Mouse (Mus musculus) midbrain, postnatal 0 days (tissue): ENCODE data around the gene Trp53rkb. TPM values are rescaled to one million over a fixed set of nuclear protein-coding genes. Genes with fewer than 3 reads are reported as not detected.

Source experiments
- ATAC-seq: fragments of 200-750 bp; cut with Nextera tagmentation; 2 replicates; pipeline ENCODE4 v1.8.0; 2017; ENCODE audit warnings: moderate number of reproducible peaks, mild to moderate bottlenecking, moderate TSS enrichment, moderate library complexity; ENCODE audit not compliant: low FRiP score
- DNase-seq: peaks from one replicate; pipeline ENCODE4 v3.0.0-alpha.2; 2015; ENCODE audit warnings: low spot score
- H3K27ac ChIP-seq: fragments of 300-500 bp; sonication (generic); 2 replicates; pipeline ENCODE4 v1.5.1; 2014; ENCODE audit warnings: low read depth, mild to moderate bottlenecking, low read length, mixed read lengths
- H3K27me3 ChIP-seq: fragments of 300-500 bp; sonication (generic); 2 replicates; pipeline ENCODE4 v1.6.1; 2014; ENCODE audit warnings: low read length, control low read depth, mixed read lengths; ENCODE audit not compliant: insufficient read depth
- H3K36me3 ChIP-seq: fragments of 300-500 bp; sonication (generic); 2 replicates; pipeline ENCODE4 v1.6.1; 2014; ENCODE audit warnings: low read length, control low read depth, mixed read lengths; ENCODE audit not compliant: insufficient read depth
- H3K4me1 ChIP-seq: fragments of 300-500 bp; sonication (generic); 2 replicates; pipeline ENCODE4 v1.6.1; 2014; ENCODE audit warnings: mild to moderate bottlenecking, control low read depth, antibody characterized with exemption, low read length, mixed read lengths; ENCODE audit not compliant: insufficient read depth
- H3K4me2 ChIP-seq: fragments of 300-500 bp; sonication (generic); 2 replicates; pipeline ENCODE4 v1.6.1; 2014; ENCODE audit warnings: low read depth, mild to moderate bottlenecking, low read length, mixed read lengths; ENCODE audit not compliant: poor library complexity, severe bottlenecking
- H3K4me3 ChIP-seq: fragments of 300-500 bp; sonication (generic); 2 replicates; pipeline ENCODE4 v1.5.1; 2014; ENCODE audit warnings: low read depth, mild to moderate bottlenecking, low read length, moderate library complexity
- H3K9ac ChIP-seq: fragments of 300-500 bp; sonication (generic); replicated peaks from 2 replicates; pipeline ENCODE4 v1.6.1; 2014; ENCODE audit warnings: mild to moderate bottlenecking, low read length, moderate library complexity, mixed read lengths; ENCODE audit not compliant: poor library complexity, severe bottlenecking
- H3K9me3 ChIP-seq: fragments of 300-500 bp; sonication (generic); 2 replicates; pipeline ENCODE4 v1.6.1; 2016; ENCODE audit warnings: low read length, control low read depth
- CTCF ChIP-seq: IDR thresholded peaks from 2 replicates; pipeline ENCODE4 v1.5.1; 2016; ENCODE audit warnings: antibody characterized with exemption, mild to moderate bottlenecking
- WGBS: fragments of 180-500 bp; shearing (Covaris S2); extraction: QIAGEN DNeasy Blood & Tissue Kit; methylation state at CpG from one replicate; pipeline ENCODE4 v1.1.7; 2014; 5-methylcytosine and 5-hydroxymethylcytosine counted together
- polyA plus RNA-seq: library from polyadenylated mRNA; unstranded; fragments of >200 nt; fragmentation: Nextera tagmentation; extraction: Ambion mirVana; gene quantifications from 2 replicates; pipeline ENCODE4 v1.2.1, GENCODE M21; 2015
- total RNA-seq: library from RNA; depleted of rRNA; stranded (reverse); fragments of >200 nt; gene quantifications from 2 replicates; pipeline ENCODE4 v1.2.3, GENCODE M21; 2014

Gene Trp53rkb
- total and polyA plus RNA-seq, 2 experiments from 2014 or later = 7.5 to 17.2 TPM

- H3K27me3 ChIP-seq = no peaks in the 10 kb centered on the region
- no peak for TF ChIP-seq CTCF
- no peak overlapping the region for H3K9ac ChIP-seq
- H3K4me1 ChIP-seq = no peaks in the 10 kb centered on the region
- no peak overlapping the region for H3K4me2 ChIP-seq
- no peak for ATAC-seq
- no peaks in the 10 kb centered on the region for H3K36me3 ChIP-seq
- H3K9me3 ChIP-seq = no peaks in the 10 kb centered on the region
- DNase-seq = no peak
- 74% methylated on average over 10 of the region's 10 CpGs for WGBS
- no peak overlapping the region for H3K4me3 ChIP-seq
- H3K27ac ChIP-seq = no peak overlapping the region
Measured at GRCm38 (mm10) chr2:166773587-166773986, 18.7 kb upstream of the Trp53rkb start.

GRCm38 (mm10) chr2:166774275-166774674, 18.1 kb upstream of the Trp53rkb start:
- no peak for ATAC-seq

GRCm38 (mm10) chr2:166775357-166775893, 16.9 kb upstream of the Trp53rkb start:
- Histone ChIP-seq H3K4me3 (no peak overlapping the region), H3K27me3 (no peaks in the 10 kb centered on the region), H3K9me3 (no peaks in the 10 kb centered on the region), H3K9ac (no peak overlapping the region), H3K27ac (no peak overlapping the region), H3K4me1 (no peaks in the 10 kb centered on the region), H3K36me3 (no peaks in the 10 kb centered on the region), H3K4me2 (no peak overlapping the region)
- DNase-seq (no peak), ATAC-seq (no peak)
- TF ChIP-seq CTCF = 0 out of 2 replicates have a peak, but pooled peaks have one; percentile 1
- WGBS = 58% methylated on average over 11 of the region's 11 CpGs

More at GRCm38 (mm10) chr2:166774275-166774674, 18.1 kb upstream of the Trp53rkb start:
- Histone ChIP-seq H3K4me3 (no peak overlapping the region), H3K36me3 (no peaks in the 10 kb centered on the region), H3K27me3 (no peaks in the 10 kb centered on the region), H3K27ac (no peak overlapping the region), H3K4me1 (no peaks in the 10 kb centered on the region), H3K4me2 (no peak overlapping the region), H3K9ac (no peak overlapping the region), H3K9me3 (no peaks in the 10 kb centered on the region)
- WGBS = 91% methylated on average over 10 of the region's 10 CpGs
- DNase-seq = peak; percentile 10
- TF ChIP-seq CTCF = no peak

GRCm38 (mm10) chr2:166776272-166776671, 16.1 kb upstream of the Trp53rkb start:
- no peak overlapping the region for H3K9ac ChIP-seq
- no peaks in the 10 kb centered on the region for H3K27me3 ChIP-seq
- H3K27ac ChIP-seq = no peak overlapping the region
- H3K9me3 ChIP-seq = no peaks in the 10 kb centered on the region
- no peak overlapping the region for H3K4me2 ChIP-seq
- peak; percentile 49 for TF ChIP-seq CTCF
- H3K4me3 ChIP-seq = no peak overlapping the region
- ATAC-seq = no peak
- peak; percentile 27 for DNase-seq
- 56% methylated on average over 1 of the region's 2 CpGs for WGBS
- H3K36me3 ChIP-seq = no peaks in the 10 kb centered on the region
- no peaks in the 10 kb centered on the region for H3K4me1 ChIP-seq

GRCm38 (mm10) chr2:166779956-166780355, 12.4 kb upstream of the Trp53rkb start:
- Histone ChIP-seq H3K4me3 (no peak overlapping the region), H3K27ac (no peak overlapping the region), H3K9ac (no peak overlapping the region), H3K9me3 (no peaks in the 10 kb centered on the region), H3K4me2 (no peak overlapping the region), H3K36me3 (no peaks in the 10 kb centered on the region), H3K4me1 (no peaks in the 10 kb centered on the region), H3K27me3 (no peaks in the 10 kb centered on the region)
- ATAC-seq (no peak), DNase-seq (no peak)
- WGBS = 68% methylated on average over 8 of the region's 8 CpGs
- no peak for TF ChIP-seq CTCF

GRCm38 (mm10) chr2:166780980-166781578, 11.3 kb upstream of the Trp53rkb start:
- H3K27ac ChIP-seq = no peak overlapping the region
- H3K9ac ChIP-seq = no peak overlapping the region
- DNase-seq (peak; percentile 81), ATAC-seq (0 out of 2 replicates have a peak, but pooled peaks have one; percentile 20)
- TF ChIP-seq CTCF = peak; percentile 100
- H3K4me3 ChIP-seq = no peak overlapping the region
- no peak overlapping the region for H3K4me2 ChIP-seq
- H3K9me3 ChIP-seq = no peaks in the 10 kb centered on the region
- no peaks in the 10 kb centered on the region for H3K36me3 ChIP-seq
- no peaks in the 10 kb centered on the region for H3K4me1 ChIP-seq
- H3K27me3 ChIP-seq = no peaks in the 10 kb centered on the region
- WGBS = 14% methylated on average over 9 of the region's 9 CpGs
